Mouse (Mus musculus) macrophage (primary cell): ENCODE measurements at regions not wholly inside any gene's neighbourhood (a gene's known extent, or its start where the extent isn't known, plus 50 kb on each side); places are given as distances from the start of the nearest gene placed in this dataset.
"Not testable (repeated sequence)": the region's sequence is repeated elsewhere in the genome, so short reads cannot be mapped to it uniquely, and the experiment has no call there.

Experiments used
- H3K27ac ChIP-seq: fragments of 350-480 bp; formaldehyde crosslinking; 2 replicates; pipeline ENCODE4 v1.9.0; 2021
- H3K36me3 ChIP-seq: fragments of 350-480 bp; formaldehyde crosslinking; 2 replicates; pipeline ENCODE4 v1.9.0; 2021; ENCODE audit errors: inconsistent target
- H3K4me3 ChIP-seq: fragments of 350-480 bp; formaldehyde crosslinking; 2 replicates; pipeline ENCODE4 v1.9.0; 2021; ENCODE audit errors: inconsistent target
- H3K79me2 ChIP-seq: fragments of 350-480 bp; formaldehyde crosslinking; 2 replicates; pipeline ENCODE4 v1.9.0; 2021; ENCODE audit errors: inconsistent target
- whole genome bisulfite sequencing: methylation state at CpG from one replicate; pipeline ENCODE4 v1.1.7; 2026; ENCODE audit warnings: inconsistent platforms; ENCODE audit not compliant: missing documents; 5-methylcytosine and 5-hydroxymethylcytosine counted together

DNA sequence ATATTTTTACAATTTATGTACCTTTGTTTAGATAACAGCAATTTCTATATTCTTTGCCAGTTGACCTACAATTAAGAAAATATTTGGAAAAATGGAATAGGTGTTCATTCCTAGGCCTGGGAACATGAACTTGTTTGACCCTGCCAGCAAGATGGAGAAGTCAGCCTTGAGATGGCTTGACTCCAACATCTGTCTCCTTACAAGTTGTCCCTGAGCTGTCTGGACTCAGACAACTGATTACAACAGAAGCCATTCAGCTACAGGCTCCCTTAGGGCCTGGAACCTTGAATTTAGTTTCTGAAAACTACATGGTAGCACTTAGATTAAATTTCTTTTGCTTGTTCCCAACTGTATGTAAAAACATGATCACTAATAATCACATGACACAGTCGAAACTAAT, 148.9 kb upstream of the Trim24 start:
- Histone ChIP-seq H3K4me3 (no peak overlapping the region), H3K36me3 (no peaks in the 10 kb centered on the region), H3K79me2 (no peaks in the 10 kb centered on the region), H3K27ac (no peak overlapping the region)
- 73% methylated on average over 1 of the region's 1 CpGs for WGBS

DNA sequence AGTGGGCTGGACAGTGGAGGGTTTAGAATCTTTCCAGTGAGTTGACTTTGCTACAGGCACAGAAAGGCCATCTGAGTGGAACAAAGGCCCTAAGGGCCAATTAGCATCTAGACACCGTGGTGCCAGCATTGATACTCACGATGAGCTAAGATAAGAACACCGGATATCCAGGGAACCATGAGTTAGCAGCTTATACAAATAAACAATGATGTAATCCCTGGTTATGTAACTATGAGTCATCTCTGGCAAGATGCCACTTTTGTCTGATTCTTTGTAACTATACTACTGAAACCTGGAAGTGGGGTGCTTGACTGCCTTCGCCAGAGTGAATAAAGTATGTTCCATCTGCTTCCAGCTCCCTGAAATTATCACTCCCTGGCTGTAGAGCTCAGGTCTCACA, 147.3 kb upstream of the Trim24 start:
- WGBS: 32% methylated on average over 4 of the region's 4 CpGs
- H3K79me2 ChIP-seq: no peaks in the 10 kb centered on the region

DNA sequence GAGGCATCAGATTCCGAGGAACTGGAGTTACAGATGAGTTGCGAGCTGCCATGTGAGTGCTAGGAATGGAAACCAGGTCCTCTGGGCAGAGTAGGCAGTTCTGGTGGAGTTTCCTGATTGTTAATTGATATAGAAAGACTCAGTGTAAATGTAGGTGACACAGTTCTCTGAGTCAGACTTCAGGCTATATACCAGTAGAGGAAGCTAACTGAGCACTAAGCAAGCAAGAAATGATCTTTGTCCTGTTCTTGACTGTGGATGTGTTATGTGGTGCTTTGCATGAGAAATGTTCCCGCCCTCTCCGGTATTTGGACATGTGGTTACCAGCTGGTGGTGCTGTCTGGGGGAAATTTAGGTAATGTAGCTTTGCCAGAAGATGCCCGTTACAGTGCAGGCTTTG, 146.4 kb upstream of the Trim24 start:
- Histone ChIP-seq H3K4me3 (no peak overlapping the region), H3K36me3 (no peaks in the 10 kb centered on the region)
- 99% methylated on average over 5 of the region's 5 CpGs for WGBS

More for the DNA sequence above, 147.3 kb upstream of the Trim24 start:
- no peak overlapping the region for H3K27ac ChIP-seq
- no peak overlapping the region for H3K4me3 ChIP-seq
- no peaks in the 10 kb centered on the region for H3K36me3 ChIP-seq

DNA sequence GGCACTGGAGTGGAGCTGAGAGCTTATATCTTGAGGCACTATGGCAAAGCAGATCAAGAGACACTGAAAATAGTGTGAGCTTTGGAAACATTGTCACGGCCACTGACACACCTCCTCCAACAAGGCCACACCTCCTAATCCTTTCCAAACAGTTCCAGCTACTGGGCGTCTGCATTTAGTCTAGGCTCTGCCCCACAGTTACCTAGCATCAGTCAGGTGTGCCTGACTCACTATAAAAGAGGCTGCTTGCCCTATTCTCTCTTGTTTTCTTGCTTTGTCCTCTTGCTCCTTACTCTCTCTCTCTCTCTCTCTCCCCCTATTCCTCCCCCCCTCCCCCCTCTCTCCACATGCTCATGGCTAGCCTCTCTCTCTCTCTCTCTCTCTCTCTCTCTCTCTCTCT, 142.0 kb upstream of the Trim24 start:
- Histone ChIP-seq H3K4me3 (no peak overlapping the region), H3K27ac (no peak overlapping the region), H3K36me3 (no peaks in the 10 kb centered on the region), H3K79me2 (no peaks in the 10 kb centered on the region)
- 91% methylated on average over 2 of the region's 2 CpGs for WGBS

More for the DNA sequence above, 146.4 kb upstream of the Trim24 start:
- H3K79me2 ChIP-seq: no peaks in the 10 kb centered on the region
- no peak overlapping the region for H3K27ac ChIP-seq

DNA sequence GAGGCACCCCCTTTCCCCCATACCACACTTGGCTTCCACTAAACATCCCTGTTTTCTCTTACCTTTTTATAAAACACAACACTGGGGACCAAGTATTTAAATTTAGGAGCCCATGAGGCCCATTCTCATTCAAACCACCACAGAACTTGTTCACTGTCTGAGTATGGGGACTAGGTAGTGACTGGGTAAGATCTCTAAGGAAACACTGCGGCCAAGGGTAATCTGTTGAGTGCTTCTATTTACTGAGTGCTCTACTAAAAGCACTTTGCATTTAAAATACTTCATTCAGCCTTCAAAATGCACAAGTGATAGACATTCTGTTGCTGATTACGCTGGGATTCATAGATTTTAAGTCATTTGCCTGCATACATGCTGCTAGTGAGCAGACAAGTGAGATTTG, 141.4 kb upstream of the Trim24 start:
- WGBS: 92% methylated on average over 2 of the region's 2 CpGs
- H3K4me3 ChIP-seq: no peak overlapping the region
- H3K27ac ChIP-seq: no peak overlapping the region
- no peaks in the 10 kb centered on the region for H3K36me3 ChIP-seq
- H3K79me2 ChIP-seq: no peaks in the 10 kb centered on the region

DNA sequence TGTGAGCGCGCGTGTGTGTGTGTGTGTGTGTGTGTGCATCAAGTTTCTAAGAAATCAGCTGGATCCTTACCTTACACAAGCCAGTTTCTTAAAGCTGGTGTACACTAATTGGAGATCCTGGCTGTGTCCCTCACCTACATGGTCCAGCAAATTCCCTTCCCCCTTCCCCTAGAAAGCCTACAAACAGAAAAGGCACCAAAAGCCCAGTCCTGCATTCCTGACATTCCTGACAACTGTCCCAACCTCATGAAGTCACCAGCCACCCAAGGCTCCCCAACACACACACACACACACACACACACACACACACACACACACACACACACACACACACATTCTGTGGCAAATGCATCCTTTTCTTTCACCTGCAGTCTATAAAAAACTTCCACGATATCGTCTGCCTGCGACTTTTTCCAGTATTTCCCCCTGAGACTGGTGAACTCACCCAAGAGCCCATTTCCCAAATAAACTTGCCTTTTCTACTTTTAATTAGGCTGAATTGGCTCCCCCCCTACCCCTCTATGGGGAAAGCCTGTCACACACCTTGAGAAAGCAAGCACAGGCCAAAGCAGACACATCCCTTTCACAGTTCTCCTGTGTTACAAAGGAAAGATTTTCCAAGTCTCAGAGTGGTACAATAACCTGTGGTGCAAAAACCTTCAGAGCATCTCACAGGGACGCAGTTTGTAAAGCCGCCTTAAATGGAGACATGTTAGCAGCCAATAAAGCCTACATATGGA, 139.9 kb upstream of the Trim24 start:
- Histone ChIP-seq H3K27ac (no peak overlapping the region), H3K4me3 (no peak overlapping the region), H3K79me2 (no peaks in the 10 kb centered on the region), H3K36me3 (no peaks in the 10 kb centered on the region)
- WGBS: 96% methylated on average over 5 of the region's 8 CpGs

DNA sequence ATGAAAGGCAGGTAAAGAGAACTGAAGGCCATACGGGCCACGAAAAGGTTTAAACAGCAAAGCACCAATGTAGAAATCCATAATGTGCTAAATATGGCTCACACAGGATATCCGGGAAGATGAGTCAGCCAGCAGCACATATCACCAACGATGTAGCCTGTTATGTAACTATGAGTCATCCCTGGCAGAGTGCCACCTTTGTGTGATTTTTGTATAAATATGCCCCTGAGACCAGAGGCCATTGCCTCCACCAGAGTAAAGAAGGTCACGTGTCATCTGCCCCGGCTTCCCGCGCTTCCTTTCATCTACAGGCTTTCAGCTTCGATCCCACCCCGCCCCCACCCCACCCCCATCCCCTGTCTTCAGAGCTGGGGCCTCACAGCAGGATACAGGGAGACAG, 138.2 kb upstream of the Trim24 start:
- H3K27ac ChIP-seq: peak overlapping the region; percentile 34
- H3K79me2 ChIP-seq: no peaks in the 10 kb centered on the region
- WGBS: 6% methylated on average over 9 of the region's 10 CpGs
- no peaks in the 10 kb centered on the region for H3K36me3 ChIP-seq
- no peak overlapping the region for H3K4me3 ChIP-seq

DNA sequence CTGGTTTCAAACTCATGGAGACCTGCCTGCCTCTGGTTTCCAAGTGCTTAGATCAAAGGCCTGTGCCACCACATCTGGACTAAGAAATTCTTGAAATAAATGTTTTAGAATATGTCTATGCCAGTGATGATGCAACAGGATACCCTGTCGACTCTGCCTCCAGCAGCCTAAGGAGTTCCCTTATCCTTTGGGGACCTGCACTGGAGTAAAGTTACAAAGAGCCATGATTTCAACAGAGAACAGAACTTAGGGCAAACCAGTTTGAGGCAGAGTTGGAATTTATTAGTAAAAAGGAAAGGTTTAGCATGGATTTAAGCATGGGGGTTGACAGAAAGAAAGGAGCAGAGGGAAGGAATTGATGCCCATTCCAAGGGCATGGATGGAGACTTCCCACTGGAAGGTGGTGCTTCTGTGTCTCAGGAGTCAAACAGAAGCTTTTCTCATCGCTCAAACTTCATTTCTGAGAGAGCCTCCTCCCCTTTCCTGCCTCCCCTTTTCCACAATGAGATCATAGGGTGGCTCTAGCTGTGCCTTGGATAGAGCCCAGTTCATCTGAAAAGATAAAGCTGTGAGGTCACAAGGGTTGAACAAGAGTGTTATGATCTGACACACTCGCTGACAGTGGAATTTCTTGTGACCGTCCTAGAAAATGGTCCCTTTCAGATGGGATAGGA, 135.2 kb upstream of the Trim24 start:
- 76% methylated on average over 4 of the region's 4 CpGs for WGBS
- no peaks in the 10 kb centered on the region for H3K36me3 ChIP-seq
- no peaks in the 10 kb centered on the region for H3K79me2 ChIP-seq
- H3K4me3 ChIP-seq: no peak overlapping the region
- H3K27ac ChIP-seq: no peak overlapping the region

DNA sequence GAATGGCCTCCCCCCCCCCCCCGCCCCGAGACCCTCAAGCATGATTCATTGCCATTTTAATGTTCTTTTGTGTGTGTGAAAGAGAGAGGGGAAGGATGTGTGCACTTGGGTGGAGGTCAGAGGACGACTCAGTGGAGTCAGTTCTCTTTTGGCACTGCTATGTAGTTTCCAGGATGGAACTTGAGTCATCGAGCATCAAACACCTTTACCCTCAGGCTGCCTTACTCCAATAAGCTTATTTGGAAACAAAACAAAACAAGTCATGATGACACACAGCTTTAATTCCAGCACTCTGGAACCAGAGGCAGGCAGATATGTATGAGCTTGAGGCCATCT, 134.7 kb upstream of the Trim24 start:
- WGBS: 77% methylated on average over 4 of the region's 4 CpGs
- no peaks in the 10 kb centered on the region for H3K36me3 ChIP-seq
- H3K4me3 ChIP-seq: no peak overlapping the region
- H3K79me2 ChIP-seq: no peaks in the 10 kb centered on the region
- no peak overlapping the region for H3K27ac ChIP-seq

DNA sequence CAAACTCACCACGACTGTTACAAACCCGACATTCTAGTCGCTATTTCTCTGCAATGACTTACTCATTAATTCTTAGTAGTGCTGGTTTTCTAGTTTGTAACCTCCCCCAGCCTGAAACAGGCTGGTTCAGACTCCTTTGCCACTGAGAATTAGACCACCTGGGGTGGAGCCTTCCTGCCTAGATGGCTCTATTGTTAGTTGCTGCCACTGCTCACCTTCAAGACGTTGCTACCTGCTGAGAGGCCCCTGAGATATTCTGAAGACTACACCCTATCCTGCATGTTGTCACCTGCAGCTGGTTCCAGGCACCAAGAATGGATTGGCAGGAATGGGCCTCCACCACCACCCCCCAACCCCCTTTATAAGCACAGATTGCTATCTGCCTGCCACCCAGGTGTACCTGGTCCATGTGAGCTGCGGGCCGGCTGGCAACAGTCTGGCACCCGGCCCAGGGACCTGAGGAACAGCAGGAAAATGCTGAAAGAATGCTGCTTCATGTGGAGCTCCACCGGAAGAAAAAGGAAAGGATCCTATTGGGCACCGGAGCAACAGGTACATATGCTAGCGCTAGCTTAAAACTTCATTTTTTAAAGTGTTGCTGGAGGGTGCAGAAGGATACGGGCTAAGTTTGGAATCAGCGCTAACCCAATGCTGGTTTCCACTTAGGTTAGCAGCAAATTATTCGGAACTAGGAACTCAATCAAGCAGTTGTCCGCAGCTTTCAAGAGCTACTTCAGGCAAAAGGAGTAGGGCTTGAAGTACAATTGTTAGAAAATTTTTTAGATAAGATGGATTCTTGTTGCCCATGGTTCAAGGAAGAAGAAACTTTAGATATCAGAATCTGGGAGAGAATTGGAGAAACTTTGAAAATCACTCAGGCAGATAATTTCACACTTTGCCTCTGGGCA, 129.4 kb upstream of the Trim24 start:
- Histone ChIP-seq H3K27ac (no peak overlapping the region), H3K79me2 (no peaks in the 10 kb centered on the region), H3K4me3 (no peak overlapping the region), H3K36me3 (no peaks in the 10 kb centered on the region)
- 92% methylated on average over 14 of the region's 14 CpGs for WGBS

DNA sequence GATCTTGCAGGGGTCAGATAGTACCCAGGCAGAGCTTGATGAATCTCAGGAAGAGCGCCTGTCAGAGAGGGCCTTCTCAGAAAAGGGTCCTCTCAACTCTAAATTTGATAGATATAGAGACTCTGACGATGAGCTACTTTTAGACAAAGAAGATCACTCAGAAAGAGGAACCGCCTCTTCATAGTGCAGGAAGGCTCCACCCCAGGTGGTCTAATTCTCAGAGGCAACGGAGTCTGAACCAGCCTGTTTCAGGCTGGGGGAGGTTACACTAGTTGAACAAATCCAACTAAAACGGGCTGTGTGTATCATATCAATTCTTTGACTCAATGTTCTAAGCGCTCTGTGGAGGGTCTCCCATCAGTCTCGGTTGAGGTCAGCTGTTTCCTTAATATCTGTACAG, 128.7 kb upstream of the Trim24 start:
- not testable (repeated sequence) for H3K36me3 ChIP-seq, H3K27ac ChIP-seq, H3K4me3 ChIP-seq, H3K79me2 ChIP-seq
- WGBS: 79% methylated on average over 6 of the region's 7 CpGs

DNA sequence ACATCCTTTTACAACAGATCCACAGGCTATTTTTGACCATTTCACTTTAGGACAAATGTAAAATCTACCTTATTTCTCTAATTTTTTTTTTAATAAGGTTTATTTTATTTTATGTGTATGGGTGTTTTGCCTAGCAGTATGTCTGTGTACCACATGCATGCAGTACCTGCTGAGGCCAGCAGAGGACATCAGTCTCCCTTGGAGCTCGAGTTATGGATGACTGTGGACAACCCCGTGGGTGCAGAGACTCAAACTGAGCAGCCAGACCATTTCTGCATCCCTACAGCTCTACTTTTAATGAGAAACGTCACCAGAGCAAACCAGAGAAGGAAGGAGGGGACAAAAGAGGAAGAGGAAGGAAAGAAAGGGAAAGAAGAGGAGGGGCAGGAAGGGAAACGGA, 125.9 kb upstream of the Trim24 start:
- Histone ChIP-seq H3K36me3 (no peaks in the 10 kb centered on the region), H3K27ac (no peak overlapping the region), H3K4me3 (no peak overlapping the region), H3K79me2 (no peaks in the 10 kb centered on the region)
- WGBS: 56% methylated on average over 4 of the region's 4 CpGs

DNA sequence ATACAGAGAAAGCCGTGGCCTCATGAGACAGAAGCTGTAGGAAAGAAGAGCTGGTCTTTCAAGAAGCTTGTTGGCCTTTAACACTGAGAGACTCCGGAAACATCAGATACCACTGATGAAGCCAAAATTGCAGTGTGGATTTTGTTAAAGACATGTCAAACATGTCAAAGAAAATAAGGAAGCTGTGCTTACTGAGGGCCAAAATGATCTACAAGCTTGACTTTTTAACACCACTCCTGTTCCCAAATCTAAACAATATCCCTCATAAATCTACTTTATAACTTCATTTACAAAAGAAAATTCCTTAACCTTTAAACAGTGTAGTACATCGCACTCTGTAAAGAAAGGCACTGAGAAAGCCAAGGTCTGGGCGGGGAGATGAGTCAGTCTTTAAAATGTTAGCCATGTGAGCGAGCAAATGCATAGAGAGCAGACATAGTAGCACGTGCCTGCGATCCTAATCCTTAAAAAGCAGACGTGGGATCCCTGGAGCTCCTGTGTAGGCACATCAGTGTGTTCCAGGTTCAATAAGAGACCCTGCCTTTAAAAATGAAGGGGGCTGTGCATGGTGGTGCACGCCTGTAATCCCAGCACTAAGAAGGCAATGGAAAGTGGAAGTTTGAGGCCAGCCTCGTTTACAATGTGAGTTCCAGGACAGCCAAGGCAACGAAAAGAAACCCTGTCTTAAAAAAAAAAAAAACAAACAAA, 125.1 kb upstream of the Trim24 start:
- Histone ChIP-seq H3K79me2 (no peaks in the 10 kb centered on the region), H3K36me3 (no peaks in the 10 kb centered on the region), H3K4me3 (no peak overlapping the region), H3K27ac (no peak overlapping the region)
- WGBS: 80% methylated on average over 11 of the region's 11 CpGs

DNA sequence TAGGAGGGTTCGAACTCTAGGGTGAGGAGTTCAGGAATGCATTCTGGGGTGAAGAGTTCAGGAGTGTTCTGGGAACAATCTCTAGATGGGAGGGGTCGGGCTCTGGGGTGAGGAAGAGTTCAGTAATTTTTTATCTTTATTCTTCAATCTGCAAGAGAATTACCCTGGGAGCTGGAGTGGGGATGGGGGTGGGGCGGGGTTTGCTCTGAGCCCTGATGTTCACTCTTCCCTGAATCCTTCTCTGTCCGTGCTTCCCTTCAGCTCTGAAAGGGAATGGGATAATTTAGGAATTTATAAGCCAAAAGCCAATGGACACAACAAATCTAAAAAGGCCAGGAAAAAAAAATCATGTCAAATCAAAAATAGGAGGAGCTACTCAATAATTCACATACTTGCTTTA, 122.8 kb upstream of the Trim24 start:
- not testable (repeated sequence) for H3K4me3 ChIP-seq, H3K36me3 ChIP-seq, H3K27ac ChIP-seq, H3K79me2 ChIP-seq
- 100% methylated on average over 2 of the region's 4 CpGs for WGBS
